Mouse (Mus musculus) neural tube, embryonic 14.5 days (tissue): Measurements from ENCODE around the gene Prss28. TPM values are rescaled to one million over a fixed set of nuclear protein-coding genes. Genes with fewer than 3 reads are reported as not detected.

ENCODE experiments used
- ATAC-seq: fragments of 200-750 bp; cut with Nextera tagmentation; 2 replicates; pipeline ENCODE4 v1.8.0; 2017; ENCODE audit warnings: low read depth, mild to moderate bottlenecking, moderate TSS enrichment, moderate library complexity
- H3K27ac ChIP-seq: fragments of 300-500 bp; sonication (generic); 2 replicates; pipeline ENCODE4 v1.5.1; 2014; ENCODE audit warnings: low read depth, mild to moderate bottlenecking, control low read depth, low read length, moderate library complexity, mixed read lengths
- H3K27me3 ChIP-seq: fragments of 300-500 bp; sonication (generic); 2 replicates; pipeline ENCODE4 v1.6.1; 2014; ENCODE audit warnings: low read length; ENCODE audit not compliant: control insufficient read depth, insufficient read depth
- H3K36me3 ChIP-seq: fragments of 300-500 bp; sonication (generic); 2 replicates; pipeline ENCODE4 v1.6.1; 2014; ENCODE audit warnings: low read length, mixed read lengths; ENCODE audit not compliant: control insufficient read depth, insufficient read depth
- H3K4me1 ChIP-seq: fragments of 300-500 bp; sonication (generic); 2 replicates; pipeline ENCODE4 v1.6.1; 2014; ENCODE audit warnings: low read length; ENCODE audit not compliant: control insufficient read depth, insufficient read depth
- H3K4me2 ChIP-seq: fragments of 300-500 bp; sonication (generic); 2 replicates; pipeline ENCODE4 v1.6.1; 2014; ENCODE audit warnings: mild to moderate bottlenecking, low read depth, low read length, control low read depth
- H3K4me3 ChIP-seq: fragments of 300-500 bp; sonication (generic); 2 replicates; pipeline ENCODE4 v1.5.1; 2014; ENCODE audit warnings: low read depth, low read length, control low read depth, mixed read lengths
- H3K9ac ChIP-seq: fragments of 300-500 bp; sonication (generic); replicated peaks from 2 replicates; pipeline ENCODE4 v1.6.1; 2014; ENCODE audit warnings: low read depth, mild to moderate bottlenecking, control low read depth, low read length, mixed read lengths
- H3K9me3 ChIP-seq: fragments of 300-500 bp; sonication (generic); 2 replicates; pipeline ENCODE4 v1.6.1; 2016; ENCODE audit warnings: low read length; ENCODE audit not compliant: control insufficient read depth
- WGBS: fragments of 180-500 bp; shearing (Covaris S2); extraction: QIAGEN DNeasy Blood & Tissue Kit; methylation state at CpG from one replicate; pipeline ENCODE4 v1.1.7; 2014; 5-methylcytosine and 5-hydroxymethylcytosine counted together
- polyA plus RNA-seq: library from polyadenylated mRNA; unstranded; fragments of >200 nt; fragmentation: Nextera tagmentation; extraction: Ambion mirVana; gene quantifications from 2 replicates; pipeline ENCODE4 v1.2.1, GENCODE M21; 2014

The Prss28 gene
- polyA plus RNA-seq, 1 experiment from 2014 or later: not detected

- Histone ChIP-seq H3K4me2 (no peak overlapping the region), H3K27me3 (no peaks in the 10 kb centered on the region), H3K9me3 (no peaks in the 10 kb centered on the region), H3K36me3 (no peaks in the 10 kb centered on the region), H3K27ac (no peak overlapping the region), H3K9ac (no peak overlapping the region), H3K4me1 (no peaks in the 10 kb centered on the region), H3K4me3 (no peak overlapping the region)
- WGBS: 49% methylated on average over 11 of the region's 11 CpGs
- ATAC-seq: no peak
These were observed 26.3 kb upstream of the Prss28 start for GRCm38 (mm10) chr17:25282133-25282532.

DNA sequence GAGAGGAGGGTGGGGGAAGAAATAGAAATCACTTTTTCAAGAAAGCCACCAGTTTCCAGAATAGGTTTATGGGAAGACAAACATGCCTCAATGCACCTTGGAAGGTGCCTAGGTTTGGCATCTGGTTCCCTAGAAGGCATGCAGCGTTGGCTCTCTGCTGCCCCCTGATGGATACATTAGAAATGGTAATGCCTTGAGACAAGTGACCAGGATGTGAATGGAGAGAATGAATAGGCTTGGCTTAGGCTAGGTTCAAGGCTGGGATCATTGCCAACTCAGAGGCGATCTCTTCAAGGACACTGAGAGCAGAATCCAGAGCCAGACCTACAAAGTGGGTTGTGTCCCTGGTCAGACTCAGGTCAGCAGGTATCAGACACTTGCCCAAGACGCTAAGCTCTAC, 23.4 kb upstream of the Prss28 start:
- Histone ChIP-seq H3K36me3 (no peaks in the 10 kb centered on the region), H3K27me3 (no peaks in the 10 kb centered on the region), H3K27ac (no peak overlapping the region), H3K4me3 (no peak overlapping the region), H3K4me1 (no peaks in the 10 kb centered on the region), H3K9me3 (no peaks in the 10 kb centered on the region), H3K9ac (no peak overlapping the region), H3K4me2 (no peak overlapping the region)
- no peak for ATAC-seq
- WGBS: 27% methylated on average over 3 of the region's 3 CpGs

DNA sequence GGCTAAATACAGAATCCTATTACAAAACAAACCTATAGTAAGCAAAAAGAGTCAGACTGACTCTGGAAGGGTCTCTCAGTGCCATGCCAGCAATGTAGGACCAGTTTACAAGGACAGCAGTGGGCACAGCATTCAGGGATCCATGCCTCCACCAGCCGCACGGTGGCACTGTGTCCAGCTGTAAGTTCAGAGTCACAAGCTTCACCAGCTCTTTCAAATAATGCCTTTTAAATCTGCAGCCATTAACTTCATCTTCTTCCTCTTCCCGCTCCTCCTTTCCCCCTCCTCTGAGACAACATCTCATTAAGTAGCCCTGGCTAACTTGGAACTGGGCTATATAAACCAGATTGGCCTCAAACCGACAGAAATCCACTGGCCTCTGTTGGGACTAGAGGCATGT, 19.6 kb upstream of the Prss28 start:
- Histone ChIP-seq H3K4me3 (no peak overlapping the region), H3K9ac (no peak overlapping the region), H3K4me1 (no peaks in the 10 kb centered on the region), H3K4me2 (no peak overlapping the region), H3K9me3 (no peaks in the 10 kb centered on the region), H3K27me3 (no peaks in the 10 kb centered on the region), H3K27ac (no peak overlapping the region), H3K36me3 (no peaks in the 10 kb centered on the region)
- WGBS: 26% methylated on average over 4 of the region's 4 CpGs
- ATAC-seq: no peak

- H3K36me3 ChIP-seq: no peaks in the 10 kb centered on the region
- no peak overlapping the region for H3K9ac ChIP-seq
- no peaks in the 10 kb centered on the region for H3K27me3 ChIP-seq
- 46% methylated on average over 4 of the region's 4 CpGs for WGBS
- H3K9me3 ChIP-seq: no peaks in the 10 kb centered on the region
- H3K4me2 ChIP-seq: no peak overlapping the region
- no peak overlapping the region for H3K4me3 ChIP-seq
- H3K4me1 ChIP-seq: no peaks in the 10 kb centered on the region
- ATAC-seq: no peak
- H3K27ac ChIP-seq: no peak overlapping the region
These were observed 18.0 kb upstream of the Prss28 start for GRCm38 (mm10) chr17:25290411-25290810.

GRCm38 (mm10) chr17:25293495-25293894, 15.0 kb upstream of the Prss28 start:
- Histone ChIP-seq H3K27ac (no peak overlapping the region), H3K4me2 (no peak overlapping the region), H3K4me3 (no peak overlapping the region), H3K9me3 (no peaks in the 10 kb centered on the region), H3K4me1 (no peaks in the 10 kb centered on the region), H3K9ac (no peak overlapping the region), H3K27me3 (no peaks in the 10 kb centered on the region), H3K36me3 (no peaks in the 10 kb centered on the region)
- ATAC-seq: no peak
- WGBS: 85% methylated on average over 5 of the region's 5 CpGs

- 72% methylated on average over 1 of the region's 1 CpGs for WGBS
- Histone ChIP-seq H3K36me3 (no peaks in the 10 kb centered on the region), H3K9me3 (no peaks in the 10 kb centered on the region), H3K9ac (no peak overlapping the region), H3K4me1 (no peaks in the 10 kb centered on the region), H3K27ac (no peak overlapping the region), H3K4me2 (no peak overlapping the region), H3K4me3 (no peak overlapping the region), H3K27me3 (no peaks in the 10 kb centered on the region)
- no peak for ATAC-seq
These were observed 14.3 kb upstream of the Prss28 start for GRCm38 (mm10) chr17:25294111-25294510.

DNA sequence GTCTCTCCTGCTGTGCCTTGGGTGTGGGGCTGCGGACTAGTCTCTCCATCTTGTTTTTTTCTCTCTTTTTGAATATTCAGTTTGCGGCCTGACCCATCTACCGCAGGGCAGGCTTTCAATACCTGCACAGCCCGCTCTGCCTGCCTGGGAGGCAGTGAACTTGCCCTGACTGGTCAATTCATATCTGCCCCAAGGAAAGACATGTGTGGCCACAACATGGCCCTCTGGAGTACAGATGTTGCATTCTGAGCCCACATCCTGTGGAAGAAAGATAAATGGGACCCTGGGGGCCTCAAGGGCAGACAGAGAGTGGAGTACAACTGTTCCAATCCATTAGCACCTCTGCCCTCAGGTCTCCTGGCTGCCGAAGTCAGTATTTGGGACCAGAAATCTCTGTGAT, 10.4 kb upstream of the Prss28 start, which contains the start of gene Prss34:
Prss34 (plus strand) TSS at position 301 of the 400 bp plus-strand sequence.
- Histone ChIP-seq H3K36me3 (no peaks in the 10 kb centered on the region), H3K4me1 (no peaks in the 10 kb centered on the region), H3K9ac (no peak within 1 kb of the TSS), H3K27me3 (no peaks in the 10 kb centered on the region), H3K9me3 (no peaks in the 10 kb centered on the region), H3K4me3 (no peak within 1 kb of the TSS), H3K27ac (no peak within 1 kb of the TSS), H3K4me2 (no peak within 1 kb of the TSS)
- WGBS: 76% methylated on average over 5 of the region's 5 CpGs
- no peak for ATAC-seq

- no peak for ATAC-seq
- Histone ChIP-seq H3K27me3 (no peaks in the 10 kb centered on the region), H3K9me3 (no peaks in the 10 kb centered on the region), H3K27ac (no peak within 1 kb of the TSS), H3K36me3 (no peaks in the 10 kb centered on the region), H3K4me2 (no peak within 1 kb of the TSS), H3K4me3 (no peak within 1 kb of the TSS), H3K9ac (no peak within 1 kb of the TSS), H3K4me1 (no peaks in the 10 kb centered on the region)
- 77% methylated on average over 5 of the region's 5 CpGs for WGBS
These were observed 9.9 kb downstream of the Prss28 start, which contains the start of gene Prss29 for GRCm38 (mm10) chr17:25318354-25318753. Gene Prss29, plus strand, starts transcription at chr17:25318654.

DNA sequence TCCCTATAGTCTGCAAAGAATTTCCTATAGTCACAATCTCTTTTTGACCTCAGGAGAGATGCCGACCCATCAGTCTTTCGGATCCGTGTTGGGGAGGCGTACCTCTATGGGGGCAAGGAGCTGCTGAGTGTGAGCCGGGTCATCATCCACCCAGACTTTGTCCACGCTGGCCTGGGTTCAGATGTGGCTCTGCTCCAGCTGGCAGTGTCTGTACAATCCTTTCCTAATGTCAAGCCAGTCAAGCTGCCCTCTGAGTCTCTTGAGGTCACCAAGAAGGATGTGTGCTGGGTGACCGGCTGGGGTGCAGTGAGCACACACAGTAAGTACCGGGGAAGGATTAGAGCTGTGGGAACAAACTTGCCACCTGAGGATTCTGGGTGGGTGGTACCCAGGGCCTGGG, 12.4 kb downstream of the Prss28 start:
- Histone ChIP-seq H3K9ac (no peak overlapping the region), H3K9me3 (no peaks in the 10 kb centered on the region), H3K4me1 (no peaks in the 10 kb centered on the region), H3K4me2 (no peak overlapping the region), H3K27ac (no peak overlapping the region), H3K36me3 (no peaks in the 10 kb centered on the region), H3K4me3 (no peak overlapping the region), H3K27me3 (no peaks in the 10 kb centered on the region)
- no peak for ATAC-seq
- WGBS: 93% methylated on average over 8 of the region's 8 CpGs

DNA sequence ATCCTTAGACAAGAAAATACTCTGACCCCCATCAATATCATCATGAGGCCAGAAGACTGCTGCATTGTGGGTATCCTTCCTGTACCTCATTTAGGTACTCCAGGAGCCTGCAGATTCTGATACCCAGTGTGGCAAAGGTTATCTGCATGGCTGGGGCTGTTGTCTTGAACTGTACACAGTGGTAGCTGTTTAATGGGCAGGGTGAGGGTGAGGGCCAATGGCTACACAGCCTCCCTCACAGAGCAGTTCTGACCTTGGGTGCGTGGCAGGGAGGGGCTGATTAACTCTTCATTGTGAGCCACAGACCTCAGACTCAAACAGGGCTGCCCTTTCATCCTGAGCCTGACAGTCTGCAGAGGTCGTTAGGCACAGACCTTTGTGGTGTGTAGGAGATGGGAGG, 14.5 kb downstream of the Prss28 start:
- Histone ChIP-seq H3K4me2 (no peak overlapping the region), H3K27ac (no peak overlapping the region), H3K9me3 (no peaks in the 10 kb centered on the region), H3K27me3 (no peaks in the 10 kb centered on the region), H3K36me3 (no peaks in the 10 kb centered on the region), H3K9ac (no peak overlapping the region), H3K4me1 (no peaks in the 10 kb centered on the region), H3K4me3 (no peak overlapping the region)
- WGBS: 25% methylated on average over 2 of the region's 2 CpGs
- no peak for ATAC-seq
